Mouse (Mus musculus) liver, embryonic 11.5 days (tissue): ENCODE data around the gene Fgd3. TPM values are rescaled to one million over a fixed set of nuclear protein-coding genes. Genes with fewer than 3 reads are reported as not detected.

ENCODE experiments used
- ATAC-seq: fragments of 200-750 bp; cut with Nextera tagmentation; replicated peaks from 2 replicates; pipeline ENCODE4 v1.8.0; 2017; ENCODE audit warnings: moderate number of reproducible peaks, mild to moderate bottlenecking, moderate TSS enrichment, moderate library complexity; ENCODE audit not compliant: low FRiP score
- DNase-seq: peaks from one replicate; pipeline ENCODE4 v3.0.0-alpha.2; 2017; ENCODE audit warnings: low spot score
- H3K27ac ChIP-seq: fragments of 300-500 bp; sonication (generic); 2 replicates; pipeline ENCODE4 v1.5.1; 2014; ENCODE audit warnings: mild to moderate bottlenecking, low read depth, low read length, control low read depth
- H3K27me3 ChIP-seq: fragments of 300-500 bp; sonication (generic); replicated peaks from 2 replicates; pipeline ENCODE4 v1.6.1; 2014; ENCODE audit warnings: low read length, mixed read lengths; ENCODE audit not compliant: control insufficient read depth, insufficient read depth
- H3K36me3 ChIP-seq: fragments of 300-500 bp; sonication (generic); 2 replicates; pipeline ENCODE4 v1.6.1; 2014; ENCODE audit warnings: mild to moderate bottlenecking, low read length, moderate library complexity, mixed read lengths; ENCODE audit not compliant: control insufficient read depth, insufficient read depth
- H3K4me1 ChIP-seq: fragments of 300-500 bp; sonication (generic); replicated peaks from 2 replicates; pipeline ENCODE4 v1.6.1; 2014; ENCODE audit warnings: low read length, mixed read lengths; ENCODE audit not compliant: control insufficient read depth, insufficient read depth
- H3K4me2 ChIP-seq: fragments of 300-500 bp; sonication (generic); 2 replicates; pipeline ENCODE4 v1.6.1; 2014; ENCODE audit warnings: mild to moderate bottlenecking, control low read depth, moderate library complexity
- H3K4me3 ChIP-seq: fragments of 300-500 bp; sonication (generic); 2 replicates; pipeline ENCODE4 v1.5.1; 2014; ENCODE audit warnings: low read depth, low read length, control low read depth
- H3K9ac ChIP-seq: fragments of 300-500 bp; sonication (generic); 2 replicates; pipeline ENCODE4 v1.6.1; 2014; ENCODE audit warnings: low read depth, low read length, control low read depth
- H3K9me3 ChIP-seq: fragments of 300-500 bp; sonication (generic); 2 replicates; pipeline ENCODE4 v1.6.1; 2016; ENCODE audit warnings: low read length, inconsistent platforms, mixed read lengths; ENCODE audit not compliant: control insufficient read depth
- WGBS: fragments of 180-500 bp; shearing (Covaris S2); extraction: QIAGEN DNeasy Blood & Tissue Kit; methylation state at CpG from one replicate; pipeline ENCODE4 v1.1.7; 2014; 5-methylcytosine and 5-hydroxymethylcytosine counted together
- polyA plus RNA-seq: library from polyadenylated mRNA; unstranded; fragments of >200 nt; fragmentation: Nextera tagmentation; extraction: Ambion mirVana; gene quantifications from 2 replicates; pipeline ENCODE4 v1.2.1, GENCODE M21; 2014

The Fgd3 gene
- polyA plus RNA-seq, 1 experiment from 2014 or later = 0.92 TPM

DNA sequence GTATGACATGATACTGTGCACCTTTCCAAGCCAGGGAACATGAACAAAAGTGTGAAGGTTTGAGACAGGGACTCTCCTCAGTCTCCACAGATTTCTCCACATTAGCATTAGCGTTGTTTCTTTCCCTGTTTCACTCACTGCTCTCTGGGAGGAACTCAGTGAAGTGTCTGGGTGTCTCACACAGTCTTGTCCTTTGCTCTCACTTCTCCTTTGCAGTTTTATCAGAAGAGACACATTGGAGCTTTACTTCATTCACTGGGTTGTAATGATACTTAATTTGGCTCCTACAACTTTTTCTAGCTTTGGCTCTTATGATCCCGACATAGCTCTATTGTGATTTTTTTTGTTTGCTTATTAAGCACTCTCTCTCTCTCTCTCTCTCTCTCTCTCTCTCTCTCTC is 28.4 kb upstream of the Fgd3 start:
- H3K4me3 ChIP-seq = no peak overlapping the region
- H3K27me3 ChIP-seq = no peaks in the 10 kb centered on the region
- no peak overlapping the region for H3K27ac ChIP-seq
- ATAC-seq (no peak), DNase-seq (no peak)
- H3K4me2 ChIP-seq = no peak overlapping the region
- no peaks in the 10 kb centered on the region; the same call in 1 of the 2 replicates for H3K36me3 ChIP-seq
- H3K9me3 ChIP-seq = no peaks in the 10 kb centered on the region
- H3K9ac ChIP-seq = no peak overlapping the region
- WGBS = 58% methylated on average over 2 of the region's 2 CpGs
- peaks cover 42% of the 10 kb centered on the region for H3K4me1 ChIP-seq

DNA sequence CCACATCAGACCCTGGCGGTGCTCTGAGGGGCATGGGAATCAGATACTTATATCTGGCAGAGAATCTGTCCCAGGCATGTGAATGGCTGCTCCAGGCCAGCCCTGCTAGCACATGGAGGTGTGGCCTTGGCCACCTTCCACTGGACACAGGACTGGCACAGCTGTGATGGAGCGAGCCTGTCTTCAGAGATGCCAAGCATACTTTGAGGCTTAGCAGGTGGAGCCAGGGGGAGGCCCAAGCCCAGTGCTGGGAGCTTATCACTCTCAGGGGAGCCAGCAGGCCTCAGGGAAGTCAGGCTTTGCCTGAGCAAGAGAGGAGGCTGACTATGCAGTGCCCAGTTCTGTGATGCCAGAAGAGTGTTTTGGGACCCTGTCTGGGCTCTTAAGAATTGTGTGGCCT is 25.4 kb upstream of the Fgd3 start:
- no peak overlapping the region for H3K9ac ChIP-seq
- no peak overlapping the region for H3K4me3 ChIP-seq
- H3K36me3 ChIP-seq = no peaks in the 10 kb centered on the region; the same call in 1 of the 2 replicates
- no peaks in the 10 kb centered on the region for H3K27me3 ChIP-seq
- ATAC-seq (no peak), DNase-seq (no peak)
- H3K9me3 ChIP-seq = no peaks in the 10 kb centered on the region
- H3K27ac ChIP-seq = peak overlapping the region; percentile 34; the same call in 1 of the 2 replicates
- peaks cover 55% of the 10 kb centered on the region for H3K4me1 ChIP-seq
- 71% methylated on average over 2 of the region's 2 CpGs for WGBS
- peak overlapping the region; percentile 37 for H3K4me2 ChIP-seq

DNA sequence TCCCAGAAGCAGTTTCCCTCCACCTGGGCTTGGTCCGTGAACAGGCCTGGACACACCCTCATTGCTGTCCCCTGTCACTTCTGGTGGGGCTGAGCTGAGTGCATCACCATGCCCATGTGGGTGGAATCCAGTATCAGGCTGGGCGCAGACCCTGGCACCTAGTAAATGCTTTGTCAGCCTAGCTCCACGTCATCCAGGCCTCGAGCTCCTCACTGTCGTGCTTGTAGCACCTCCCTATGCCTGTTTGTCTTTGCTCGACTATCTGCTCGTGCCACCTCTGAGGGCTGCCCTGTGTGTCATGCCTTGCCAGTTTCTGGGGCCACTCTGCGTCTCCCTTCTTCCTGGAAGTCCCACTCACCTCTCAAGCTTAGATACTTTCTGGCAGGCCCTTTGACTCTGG is 24.5 kb upstream of the Fgd3 start:
- Histone ChIP-seq H3K4me2 (peak overlapping the region; percentile 9; the same call in 1 of the 2 replicates), H3K4me1 (peaks cover 55% of the 10 kb centered on the region), H3K27ac (peak overlapping the region; percentile 34; the same call in 1 of the 2 replicates), H3K9me3 (no peaks in the 10 kb centered on the region), H3K9ac (peak overlapping the region; percentile 10), H3K36me3 (no peaks in the 10 kb centered on the region; the same call in 1 of the 2 replicates), H3K4me3 (no peak overlapping the region; the same call in 1 of the 2 replicates), H3K27me3 (no peaks in the 10 kb centered on the region)
- 84% methylated on average over 8 of the region's 8 CpGs for WGBS
- ATAC-seq (no peak), DNase-seq (no peak)

DNA sequence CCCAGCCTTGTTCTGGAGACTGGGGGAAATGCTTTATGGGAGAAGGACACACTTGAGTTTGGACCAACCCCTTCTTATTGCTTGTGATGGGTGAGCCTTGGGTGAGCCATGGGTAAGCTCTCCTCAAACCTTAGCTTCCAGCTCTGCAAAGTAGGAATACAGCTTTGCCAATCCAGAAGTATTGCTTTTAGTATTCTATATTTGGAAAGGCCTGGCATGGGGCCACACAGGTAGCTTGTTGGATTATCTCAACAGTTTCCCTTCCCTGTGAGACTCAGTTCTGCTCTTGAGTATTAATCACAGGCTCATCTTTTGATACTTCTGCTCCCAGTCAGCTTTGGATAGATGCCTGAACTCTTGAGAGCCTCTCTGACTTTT is 22.6 kb upstream of the Fgd3 start:
- H3K27me3 ChIP-seq = no peaks in the 10 kb centered on the region
- H3K27ac ChIP-seq = no peak overlapping the region
- DNase-seq (no peak), ATAC-seq (no peak)
- peak overlapping the region; percentile 96 for H3K4me3 ChIP-seq
- no peak overlapping the region; the same call in 1 of the 2 replicates for H3K9ac ChIP-seq
- H3K4me1 ChIP-seq = peaks cover 43% of the 10 kb centered on the region
- peak overlapping the region; percentile 88 for H3K4me2 ChIP-seq
- no peaks in the 10 kb centered on the region for H3K9me3 ChIP-seq
- H3K36me3 ChIP-seq = no peaks in the 10 kb centered on the region; the same call in 1 of the 2 replicates

DNA sequence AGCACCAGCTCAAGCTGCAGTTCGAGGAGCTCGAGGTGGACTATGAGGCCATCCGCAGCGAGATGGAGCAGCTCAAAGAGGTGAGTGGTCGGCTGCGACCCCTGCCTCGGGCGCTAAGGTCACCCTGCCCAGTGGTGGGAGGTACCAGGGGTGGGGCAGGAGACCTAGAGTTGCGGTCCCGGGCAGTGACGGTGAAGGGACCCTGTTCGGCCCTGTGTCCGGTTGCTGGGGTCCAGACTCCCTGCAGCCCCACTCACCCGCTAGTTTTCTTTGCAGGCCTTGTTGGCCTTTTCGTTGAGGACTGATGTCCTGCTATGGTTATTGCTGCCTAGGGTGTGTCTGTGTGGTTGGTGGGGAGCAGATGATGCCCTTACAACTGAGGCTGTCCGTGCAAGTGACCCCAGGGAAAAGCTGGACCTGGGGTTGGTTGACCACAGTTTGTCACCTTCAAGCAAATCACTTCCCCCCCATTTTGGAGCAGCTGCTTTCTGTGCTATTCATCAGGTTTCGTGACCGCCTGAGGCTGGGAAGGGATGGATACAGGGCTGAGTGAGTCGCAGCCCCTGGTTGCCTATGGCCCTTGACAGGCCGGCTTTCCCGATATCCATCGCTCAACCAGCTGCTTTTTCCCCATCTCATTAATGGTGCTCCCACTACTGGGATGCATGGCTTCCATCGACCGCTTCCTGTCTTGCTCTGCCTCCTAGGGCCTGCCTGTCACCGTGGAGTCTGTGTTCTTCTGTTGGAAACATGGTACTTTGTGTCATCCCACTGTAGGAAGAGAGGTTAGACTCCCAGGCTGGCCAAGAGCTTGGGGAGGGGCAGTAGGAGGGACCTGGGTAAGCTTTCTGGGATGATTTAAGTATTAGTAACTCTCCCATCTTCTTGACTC is 22.0 kb upstream of the Fgd3 start:
- H3K9me3 ChIP-seq = no peaks in the 10 kb centered on the region
- ATAC-seq = peak; percentile 22
- no peaks in the 10 kb centered on the region; the same call in 1 of the 2 replicates for H3K36me3 ChIP-seq
- DNase-seq = no peak
- peak overlapping the region; percentile 96 for H3K4me3 ChIP-seq
- H3K9ac ChIP-seq = peak overlapping the region; percentile 91
- H3K27me3 ChIP-seq = no peaks in the 10 kb centered on the region
- H3K4me1 ChIP-seq = peaks cover 43% of the 10 kb centered on the region
- H3K4me2 ChIP-seq = peak overlapping the region; percentile 88
- WGBS = 10% methylated on average over 25 of the region's 25 CpGs
- H3K27ac ChIP-seq = peak overlapping the region; percentile 64

DNA sequence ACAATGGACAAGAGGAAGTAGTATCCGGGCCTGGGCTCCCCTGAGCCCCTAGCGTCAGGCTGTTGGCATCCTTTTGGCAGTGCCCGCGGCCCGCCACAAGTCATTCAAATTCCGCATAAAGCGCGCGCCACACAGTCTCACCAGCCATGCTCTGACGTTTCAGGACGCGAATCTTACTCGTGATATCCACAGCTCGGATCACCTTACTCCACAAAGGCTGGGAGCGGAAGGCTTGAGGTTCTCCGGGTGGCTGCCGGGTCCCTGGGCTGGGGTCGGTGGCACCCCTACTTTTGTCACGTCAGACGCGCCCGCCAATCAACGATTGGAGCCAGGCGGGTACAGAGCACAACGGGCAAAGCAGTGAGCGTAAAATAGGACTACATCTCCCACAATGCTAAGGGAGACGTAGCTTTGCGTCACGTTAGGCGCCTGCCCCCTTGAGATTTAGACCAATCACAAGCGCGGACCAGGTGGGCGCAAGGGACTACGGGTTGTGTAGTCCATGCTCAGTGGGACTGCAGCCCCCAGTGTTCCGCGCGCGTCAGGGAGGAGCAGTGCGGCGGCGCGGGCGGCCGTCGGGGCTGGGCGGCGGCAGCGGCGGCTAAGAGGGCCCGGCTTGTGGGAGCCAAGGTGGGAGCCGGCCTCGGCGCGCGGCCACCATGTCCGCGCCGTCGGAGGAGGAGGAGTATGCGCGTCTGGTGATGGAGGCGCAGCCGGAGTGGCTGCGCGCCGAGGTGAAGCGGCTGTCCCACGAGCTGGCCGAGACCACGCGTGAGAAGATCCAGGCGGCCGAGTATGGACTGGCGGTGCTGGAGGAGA is 21.1 kb upstream of the Fgd3 start, which contains the start of gene Bicd2:
Bicd2 (plus strand) TSS at position 574 of the 819 bp plus-strand sequence.
- Histone ChIP-seq H3K9ac (peak within 1 kb of the TSS; percentile 91), H3K27me3 (no peaks in the 10 kb centered on the region), H3K4me1 (peaks cover 41% of the 10 kb centered on the region), H3K9me3 (no peaks in the 10 kb centered on the region), H3K27ac (peak within 1 kb of the TSS; percentile 64), H3K36me3 (no peaks in the 10 kb centered on the region; the same call in 1 of the 2 replicates), H3K4me2 (peak within 1 kb of the TSS; percentile 92), H3K4me3 (peak within 1 kb of the TSS; percentile 96)
- under 1% methylated on average over 74 of the region's 74 CpGs for WGBS
- ATAC-seq (peak; percentile 99), DNase-seq (peak; percentile 92)

DNA sequence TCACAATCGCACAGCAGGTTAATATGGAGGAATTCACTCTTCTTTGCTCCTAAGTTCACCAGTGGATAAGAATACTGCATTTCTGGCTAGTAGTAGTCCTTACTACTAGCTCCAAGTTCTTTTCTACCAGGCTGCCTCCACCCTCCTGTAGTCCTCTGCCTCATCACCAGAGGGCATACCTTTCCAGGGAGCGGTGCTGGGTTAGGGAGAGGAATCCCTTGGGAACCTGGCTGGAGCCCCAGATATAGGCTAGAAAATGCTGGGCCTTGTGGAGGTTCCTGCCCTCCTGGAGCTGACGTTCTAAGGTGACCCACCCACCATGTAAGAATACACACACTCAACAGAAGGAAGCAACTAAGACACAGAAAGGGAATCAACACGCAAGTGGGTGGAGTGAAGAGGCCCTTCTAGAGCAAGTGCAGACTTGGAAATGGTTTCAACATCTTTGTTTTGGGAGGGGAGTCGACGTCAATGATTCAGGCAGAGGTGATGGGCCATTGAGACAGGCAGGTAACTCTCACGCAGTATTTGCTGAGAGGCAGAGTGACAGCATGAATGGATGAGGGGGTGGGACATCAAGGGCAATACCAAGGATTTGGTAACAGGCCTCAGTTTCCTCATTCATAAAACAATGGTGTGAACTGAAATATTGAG is 18.9 kb upstream of the Fgd3 start:
- Histone ChIP-seq H3K4me1 (peaks cover 19% of the 10 kb centered on the region), H3K27ac (no peak overlapping the region), H3K4me3 (no peak overlapping the region), H3K9me3 (no peaks in the 10 kb centered on the region), H3K9ac (no peak overlapping the region), H3K36me3 (no peaks in the 10 kb centered on the region), H3K4me2 (no peak overlapping the region), H3K27me3 (no peaks in the 10 kb centered on the region)
- WGBS = 66% methylated on average over 7 of the region's 7 CpGs
- no peak for DNase-seq
- ATAC-seq = no peak
